Mouse (Mus musculus) heart, postnatal 0 days (tissue): ENCODE results near the gene Snap23. TPM values are rescaled to one million over a fixed set of nuclear protein-coding genes. Genes with fewer than 3 reads are reported as not detected.
A peak's percentile ranks its signal among the peaks of the same experiment; 100 is the strongest.

Experiments
- ATAC-seq: fragments of 200-750 bp; cut with Nextera tagmentation; 2 replicates; pipeline ENCODE4 v1.8.0; 2017; ENCODE audit warnings: low read depth, moderate number of reproducible peaks, moderate library complexity; ENCODE audit not compliant: insufficient read depth
- DNase-seq: peaks from one replicate; pipeline ENCODE4 v3.0.0-alpha.2; 2016; ENCODE audit warnings: low spot score
- H3K27ac ChIP-seq: fragments of 300-500 bp; sonication (generic); 2 replicates; pipeline ENCODE4 v1.5.1; 2014; ENCODE audit warnings: low read depth, mild to moderate bottlenecking
- H3K27me3 ChIP-seq: fragments of 300-500 bp; sonication (generic); 2 replicates; pipeline ENCODE4 v1.6.1; 2014; ENCODE audit warnings: low read length, mixed read lengths; ENCODE audit not compliant: control insufficient read depth, insufficient read depth
- H3K36me3 ChIP-seq: fragments of 300-500 bp; sonication (generic); replicated peaks from 2 replicates; pipeline ENCODE4 v1.6.1; 2014; ENCODE audit warnings: low read length, mixed read lengths; ENCODE audit not compliant: control insufficient read depth, insufficient read depth
- H3K4me1 ChIP-seq: fragments of 300-500 bp; sonication (generic); 2 replicates; pipeline ENCODE4 v1.6.1; 2014; ENCODE audit warnings: antibody characterized with exemption; ENCODE audit not compliant: control insufficient read depth, insufficient read depth
- H3K4me2 ChIP-seq: fragments of 300-500 bp; sonication (generic); 2 replicates; pipeline ENCODE4 v1.6.1; 2014; ENCODE audit warnings: low read depth, mild to moderate bottlenecking, low read length, moderate library complexity
- H3K4me3 ChIP-seq: fragments of 300-500 bp; sonication (generic); 2 replicates; pipeline ENCODE4 v1.5.1; 2014; ENCODE audit warnings: low read depth, low read length
- H3K9ac ChIP-seq: fragments of 300-500 bp; sonication (generic); replicated peaks from 2 replicates; pipeline ENCODE4 v1.6.1; 2014; ENCODE audit warnings: low read depth, low read length, mixed read lengths
- H3K9me3 ChIP-seq: fragments of 300-500 bp; sonication (generic); replicated peaks from 2 replicates; pipeline ENCODE4 v1.6.1; 2016; ENCODE audit warnings: low read length; ENCODE audit not compliant: control insufficient read depth
- CTCF ChIP-seq: IDR thresholded peaks from 2 replicates; pipeline ENCODE4 v1.5.1; 2016; ENCODE audit warnings: antibody characterized with exemption, control low read depth, low read depth
- EP300 ChIP-seq: IDR thresholded peaks from 2 replicates; pipeline ENCODE4 v1.6.1; 2016; ENCODE audit warnings: antibody characterized with exemption, low read depth
- WGBS: fragments of 180-500 bp; shearing (Covaris S2); extraction: QIAGEN DNeasy Blood & Tissue Kit; methylation state at CpG from one replicate; pipeline ENCODE4 v1.1.7; 2014; 5-methylcytosine and 5-hydroxymethylcytosine counted together
- polyA plus RNA-seq: library from polyadenylated mRNA; unstranded; fragments of >200 nt; fragmentation: Nextera tagmentation; extraction: Ambion mirVana; gene quantifications from 2 replicates; pipeline ENCODE4 v1.2.1, GENCODE M21; 2015
- total RNA-seq: library from RNA; depleted of rRNA; stranded (reverse); fragments of >200 nt; gene quantifications from 2 replicates; pipeline ENCODE4 v1.2.3, GENCODE M21; 2014; ENCODE audit warnings: low replicate concordance

The Snap23 gene
- total and polyA plus RNA-seq, 2 experiments from 2014 or later: 30.1 to 48.1 TPM

DNA sequence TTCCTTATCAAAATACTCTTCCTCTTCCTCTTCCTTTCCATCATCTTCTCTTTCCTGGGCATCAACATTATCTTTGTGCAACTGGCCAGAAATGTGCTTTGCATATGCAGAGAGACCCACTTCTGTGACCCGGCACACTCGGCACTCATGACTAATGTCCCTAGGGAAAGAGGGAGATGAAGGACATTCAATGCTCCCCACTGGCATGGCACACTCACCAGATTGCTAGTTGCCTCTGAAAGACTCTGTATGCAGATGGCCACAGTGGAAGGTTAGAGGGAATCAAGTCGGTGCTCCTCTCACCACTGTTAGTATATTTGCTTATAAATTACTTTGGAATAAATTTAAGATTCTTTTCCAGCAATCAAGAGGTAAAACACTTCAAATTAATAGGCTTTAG is 28.1 kb upstream of the Snap23 start:
- H3K4me2 ChIP-seq: peak overlapping the region; percentile 66
- ATAC-seq: peak; percentile 55
- peak overlapping the region; percentile 63 for H3K9ac ChIP-seq
- peak overlapping the region; percentile 47 for H3K4me3 ChIP-seq
- H3K36me3 ChIP-seq: peaks cover 30% of the 10 kb centered on the region
- peak overlapping the region; percentile 97 for H3K27ac ChIP-seq
- H3K27me3 ChIP-seq: no peaks in the 10 kb centered on the region
- TF ChIP-seq EP300 (no peak), CTCF (no peak)
- no peaks in the 10 kb centered on the region for H3K9me3 ChIP-seq
- 13% methylated on average over 3 of the region's 3 CpGs for WGBS
- DNase-seq: peak; percentile 47
- H3K4me1 ChIP-seq: peaks cover 13% of the 10 kb centered on the region

DNA sequence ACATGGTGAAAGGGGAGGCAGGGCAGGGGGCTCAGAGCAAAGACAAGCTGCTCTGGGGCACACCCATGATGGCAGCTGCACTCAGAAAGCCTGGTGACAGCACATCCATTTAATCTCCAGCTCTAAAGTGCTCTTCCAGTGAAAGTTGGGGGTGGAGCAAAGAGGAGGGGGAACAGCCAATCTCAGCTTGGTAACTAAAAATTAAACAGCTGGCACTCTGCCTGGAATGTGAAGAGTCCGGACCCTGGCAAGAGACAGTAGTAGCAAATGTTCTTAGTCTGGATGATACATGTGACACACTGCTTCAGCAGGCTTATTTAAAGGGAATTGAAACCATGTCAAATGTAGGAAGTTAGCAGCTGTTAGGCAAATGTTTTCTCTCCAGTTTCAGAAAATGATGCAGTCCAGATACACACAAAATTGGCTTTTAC is 27.7 kb upstream of the Snap23 start:
- peak overlapping the region; percentile 63 for H3K9ac ChIP-seq
- H3K9me3 ChIP-seq: no peaks in the 10 kb centered on the region
- TF ChIP-seq CTCF: no peak
- TF ChIP-seq EP300: peak; percentile 90
- WGBS: 3% methylated on average over 1 of the region's 1 CpGs
- H3K4me1 ChIP-seq: peaks cover 13% of the 10 kb centered on the region
- H3K27me3 ChIP-seq: no peaks in the 10 kb centered on the region
- peak overlapping the region; percentile 97 for H3K27ac ChIP-seq
- H3K36me3 ChIP-seq: peaks cover 26% of the 10 kb centered on the region
- peak overlapping the region; percentile 66 for H3K4me2 ChIP-seq
- ATAC-seq: peak; percentile 98
- peak overlapping the region; percentile 47 for H3K4me3 ChIP-seq
- DNase-seq: peak; percentile 99

DNA sequence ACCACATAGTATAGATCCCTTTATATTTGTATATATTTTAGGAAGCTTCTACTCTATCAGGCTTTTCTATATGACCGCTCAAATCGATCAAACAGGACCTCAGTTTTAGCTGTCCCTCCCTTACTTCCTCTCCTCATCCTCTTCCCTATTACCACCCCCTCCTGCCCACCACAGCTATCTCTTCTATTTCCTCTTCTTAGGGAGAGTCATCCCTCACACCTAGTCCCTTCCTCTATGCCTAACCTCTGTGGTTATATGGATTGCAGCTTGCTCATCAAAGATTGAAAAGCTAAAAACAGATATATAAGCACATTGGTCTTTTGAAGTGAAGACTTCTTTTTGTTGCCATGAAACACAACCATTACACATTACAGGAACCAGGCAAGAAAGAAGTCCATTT is 22.7 kb upstream of the Snap23 start:
- H3K4me2 ChIP-seq: no peak overlapping the region
- ATAC-seq (no peak), DNase-seq (no peak)
- WGBS: 93% methylated on average over 2 of the region's 2 CpGs
- no peak overlapping the region for H3K4me3 ChIP-seq
- no peaks in the 10 kb centered on the region for H3K27me3 ChIP-seq
- H3K27ac ChIP-seq: no peak overlapping the region
- peaks cover 22% of the 10 kb centered on the region for H3K36me3 ChIP-seq
- H3K4me1 ChIP-seq: peaks cover 7% of the 10 kb centered on the region
- no peaks in the 10 kb centered on the region for H3K9me3 ChIP-seq
- TF ChIP-seq CTCF: no peak
- H3K9ac ChIP-seq: no peak overlapping the region

DNA sequence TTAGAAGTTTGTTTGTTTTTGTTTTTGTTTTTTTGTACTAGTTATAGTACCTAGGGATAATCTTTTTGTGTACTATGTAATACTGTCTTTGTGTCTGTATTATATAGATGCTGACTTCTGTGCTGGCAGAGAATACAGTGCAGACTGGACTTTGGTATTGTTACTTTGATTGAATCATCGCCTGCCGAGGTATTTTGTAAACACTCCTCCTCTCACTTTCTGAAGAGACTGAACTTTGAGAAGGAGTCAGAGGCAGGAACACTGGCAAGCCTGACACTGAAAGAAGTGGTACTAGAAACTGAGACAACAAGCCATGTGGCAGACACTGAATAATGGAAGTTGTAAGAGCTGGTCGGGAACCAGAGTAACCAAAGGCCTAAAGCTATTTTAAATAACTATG is 10.6 kb upstream of the Snap23 start:
- 72% methylated on average over 3 of the region's 3 CpGs for WGBS
- Histone ChIP-seq H3K27me3 (no peaks in the 10 kb centered on the region), H3K36me3 (peaks cover 29% of the 10 kb centered on the region), H3K9ac (no peak overlapping the region), H3K4me2 (no peak overlapping the region), H3K9me3 (no peaks in the 10 kb centered on the region), H3K4me1 (peaks cover 2% of the 10 kb centered on the region; the same call in 1 of the 2 replicates), H3K27ac (no peak overlapping the region), H3K4me3 (no peak overlapping the region)
- no peak for ATAC-seq
- TF ChIP-seq CTCF: no peak
- TF ChIP-seq EP300: no peak
- no peak for DNase-seq

DNA sequence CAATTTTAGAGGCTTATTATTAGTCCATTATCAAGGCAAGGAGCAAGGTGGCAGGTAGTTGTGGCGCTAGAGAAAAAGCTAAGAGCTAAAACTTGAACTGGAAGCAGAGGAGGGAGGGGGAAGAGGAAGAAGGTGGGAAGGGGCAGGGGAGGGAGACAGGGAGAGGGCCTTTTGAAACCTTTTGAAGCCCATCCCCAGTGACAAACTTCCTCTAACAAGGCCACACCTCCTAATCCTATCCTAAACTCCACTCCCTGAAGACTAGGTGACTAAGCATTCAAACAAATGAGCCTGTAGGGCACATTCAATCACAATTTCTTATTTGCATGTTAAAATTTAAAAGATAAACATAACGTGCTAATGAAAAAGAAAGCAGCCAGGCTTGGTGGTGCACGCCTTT is 8.7 kb upstream of the Snap23 start:
- no peak for DNase-seq
- Histone ChIP-seq H3K36me3 (peaks cover 14% of the 10 kb centered on the region), H3K4me3 (no peak overlapping the region), H3K4me2 (no peak overlapping the region), H3K27me3 (no peaks in the 10 kb centered on the region), H3K9me3 (no peaks in the 10 kb centered on the region), H3K27ac (0 out of 2 replicates have a peak overlapping the region, but pooled peaks have one; percentile 7), H3K9ac (no peak overlapping the region), H3K4me1 (peaks cover 11% of the 10 kb centered on the region; the same call in 1 of the 2 replicates)
- no peak for TF ChIP-seq EP300
- TF ChIP-seq CTCF: no peak
- 75% methylated on average over 3 of the region's 3 CpGs for WGBS
- no peak for ATAC-seq

DNA sequence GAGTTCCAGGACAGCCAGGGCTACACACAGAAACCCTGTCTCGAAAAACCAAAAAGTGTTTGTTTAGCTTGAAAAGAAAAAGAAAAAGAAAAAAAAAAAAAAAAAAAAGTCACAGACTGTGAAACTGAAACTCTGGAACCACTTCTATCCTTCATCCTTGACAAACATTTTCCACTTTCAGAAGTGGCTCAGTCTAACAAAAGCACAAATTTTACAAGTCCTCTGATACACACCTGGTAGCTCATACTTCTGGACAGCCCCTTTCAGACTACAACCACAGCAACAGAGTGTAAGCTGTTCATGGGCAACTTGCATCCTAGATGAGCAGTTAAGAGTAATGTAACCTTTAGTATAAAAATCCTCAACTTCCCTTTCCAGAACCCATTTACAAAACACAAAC is 5.9 kb upstream of the Snap23 start:
- Histone ChIP-seq H3K4me3 (no peak overlapping the region), H3K27ac (no peak overlapping the region), H3K4me1 (peaks cover 11% of the 10 kb centered on the region; the same call in 1 of the 2 replicates), H3K9ac (no peak overlapping the region), H3K4me2 (no peak overlapping the region), H3K27me3 (no peaks in the 10 kb centered on the region), H3K9me3 (no peaks in the 10 kb centered on the region), H3K36me3 (no peaks in the 10 kb centered on the region)
- 94% methylated on average over 1 of the region's 1 CpGs for WGBS
- ATAC-seq (no peak), DNase-seq (no peak)
- TF ChIP-seq EP300 (no peak), CTCF (no peak)
